Mouse (Mus musculus) kidney, adult 2 months (tissue): ENCODE data around the gene Cyp2w1.

Experiments used
- CTCF ChIP-seq: fragments of 200-500 bp; conservative IDR thresholded peaks from 2 replicates; pipeline ENCODE4 v1.5.1; 2011; ENCODE audit warnings: low read depth, mild to moderate bottlenecking, control low read depth, low read length, moderate library complexity, mixed read lengths; ENCODE audit not compliant: insufficient read depth, insufficient read length
- POLR2A ChIP-seq: fragments of 200-500 bp; IDR thresholded peaks from one replicate; pipeline ENCODE4 v1.6.1; 2011; ENCODE audit warnings: low read depth, low read length, control low read depth

DNA sequence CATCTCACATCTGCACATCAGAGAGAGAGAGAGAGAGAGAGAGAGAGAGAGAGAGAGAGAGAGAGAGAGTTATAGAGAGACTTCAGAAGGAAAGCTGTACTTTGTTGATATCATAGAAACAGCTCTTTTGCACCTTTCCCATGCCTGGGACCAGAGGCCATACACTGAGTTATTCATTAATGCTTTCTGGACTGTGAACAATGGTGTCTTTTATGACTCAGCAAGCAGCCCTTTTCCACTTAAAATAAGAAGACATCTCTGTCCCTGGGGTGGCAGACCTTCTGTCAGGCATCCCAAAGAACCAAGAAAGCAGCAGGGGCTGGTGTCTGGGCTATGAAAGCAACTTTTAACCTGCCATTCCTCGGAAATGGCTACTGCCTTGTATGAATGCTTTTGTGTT lies 5.2 kb upstream of the Cyp2w1 start:
- TF ChIP-seq CTCF (no peak), POLR2A (no peak)
